Mouse (Mus musculus) CH12.LX (cell line): ENCODE measurements around the gene Rtkn2. TPM values are rescaled to one million over a fixed set of nuclear protein-coding genes. Genes with fewer than 3 reads are reported as not detected.
A peak's percentile ranks its signal among the peaks of the same experiment; 100 is the strongest.

Experiments
- DNase-seq: peaks from one replicate; pipeline ENCODE4 v3.0.0-alpha.2; 2013; ENCODE audit errors: extremely low read depth
- H3K27ac ChIP-seq: 2 replicates; pipeline ENCODE4 v1.5.1; 2012; ENCODE audit warnings: low read depth, mild to moderate bottlenecking, control low read depth, moderate library complexity; ENCODE audit not compliant: insufficient read depth
- H3K27me3 ChIP-seq: replicated peaks from 2 replicates; pipeline ENCODE3; 2012; ENCODE audit warnings: inconsistent platforms
- H3K36me3 ChIP-seq, 2 experiments: replicated peaks in 1 of 2; 2 replicates each; pipeline versions ENCODE3 to v1.6.1; 2012; ENCODE audit warnings: inconsistent platforms in 1 of 2, low read length in 1 of 2, mild to moderate bottlenecking in 1 of 2, mixed read lengths in 1 of 2, moderate library complexity in 1 of 2; ENCODE audit not compliant: control insufficient read depth in 1 of 2, insufficient read depth in 1 of 2
- H3K4me1 ChIP-seq, 2 experiments: 2 replicates each; pipeline ENCODE4 v1.6.1; 2012; ENCODE audit warnings: inconsistent platforms in 1 of 2, moderate library complexity in 1 of 2; ENCODE audit not compliant: insufficient read depth in 2 of 2, control insufficient read depth in 1 of 2
- H3K4me2 ChIP-seq: 2 replicates; pipeline ENCODE4 v1.6.1; 2012; ENCODE audit warnings: low read depth, mild to moderate bottlenecking, control low read depth; ENCODE audit not compliant: poor library complexity, insufficient read depth, severe bottlenecking
- H3K4me3 ChIP-seq, 3 experiments: fragments of 150-350 bp in 1 of 3; sonication (generic) in 1 of 3; replicated peaks in 1 of 3; 2 replicates each; pipeline versions ENCODE3 to v1.5.1; 2011 to 2012; ENCODE audit warnings: low read depth in 2 of 3, low read length in 2 of 3, mild to moderate bottlenecking in 2 of 3, moderate library complexity in 2 of 3, control low read depth in 1 of 3, improper control_type of control experiment in 1 of 3, inconsistent platforms in 1 of 3, mixed read lengths in 1 of 3; ENCODE audit not compliant: poor library complexity in 1 of 3
- H3K79me2 ChIP-seq: replicated peaks from 2 replicates; pipeline ENCODE4 v1.6.1; 2012; ENCODE audit warnings: mild to moderate bottlenecking, moderate library complexity; ENCODE audit not compliant: control insufficient read depth, poor library complexity, insufficient read depth, severe bottlenecking; ENCODE audit errors: extremely low read depth
- H3K9ac ChIP-seq: 2 replicates; pipeline ENCODE4 v1.6.1; 2012; ENCODE audit warnings: low read depth, mild to moderate bottlenecking, control low read depth, moderate library complexity; ENCODE audit not compliant: insufficient read depth
- H3K9me3 ChIP-seq: replicated peaks from 2 replicates; pipeline ENCODE3; 2012; ENCODE audit warnings: low read length, inconsistent platforms, mixed read lengths
- BHLHE40 ChIP-seq: IDR thresholded peaks from 2 replicates; pipeline ENCODE4 v1.6.1; 2011; ENCODE audit warnings: mild to moderate bottlenecking, low read depth, low read length, improper control_type of control experiment
- CHD1 ChIP-seq: IDR thresholded peaks from 2 replicates; pipeline ENCODE4 v1.6.1; 2012; ENCODE audit warnings: low read depth, low read length, improper control_type of control experiment, inconsistent platforms
- CHD2 ChIP-seq: IDR thresholded peaks from 2 replicates; pipeline ENCODE4 v1.6.1; 2011; ENCODE audit warnings: low read length, improper control_type of control experiment
- CTCF ChIP-seq, 2 experiments: IDR thresholded peaks in 1 of 2; conservative IDR thresholded peaks in 1 of 2; 2 replicates each; pipeline ENCODE4 v1.5.1; 2011 to 2012; ENCODE audit warnings: low read depth in 2 of 2, low read length in 2 of 2, improper control_type of control experiment in 1 of 2, inconsistent platforms in 1 of 2, mild to moderate bottlenecking in 1 of 2, moderate library complexity in 1 of 2
- E2F4 ChIP-seq: IDR thresholded peaks from 2 replicates; pipeline ENCODE4 v1.6.1; 2011; ENCODE audit warnings: low read depth, low read length, improper control_type of control experiment; ENCODE audit not compliant: insufficient replicate concordance
- ELF1 ChIP-seq: IDR thresholded peaks from 2 replicates; pipeline ENCODE4 v1.6.1; 2014; ENCODE audit warnings: low read depth, mild to moderate bottlenecking, inconsistent platforms, low read length, improper control_type of control experiment
- ETS1 ChIP-seq: conservative IDR thresholded peaks from 2 replicates; pipeline ENCODE4 v1.6.1; 2012; ENCODE audit warnings: low read depth, mild to moderate bottlenecking, inconsistent platforms, low read length, improper control_type of control experiment, moderate library complexity
- GABPA ChIP-seq: IDR thresholded peaks from 2 replicates; pipeline ENCODE4 v1.6.1; 2012; ENCODE audit warnings: low read depth, low read length, improper control_type of control experiment, inconsistent platforms; ENCODE audit not compliant: insufficient replicate concordance
- HCFC1 ChIP-seq: IDR thresholded peaks from 2 replicates; pipeline ENCODE4 v1.6.1; 2012; ENCODE audit warnings: low read depth, mild to moderate bottlenecking, inconsistent platforms, low read length, improper control_type of control experiment
- IRF4 ChIP-seq: IDR thresholded peaks from 2 replicates; pipeline ENCODE4 v1.6.1; 2014; ENCODE audit warnings: low read depth, mild to moderate bottlenecking, inconsistent platforms, low read length, improper control_type of control experiment
- JUN ChIP-seq: IDR thresholded peaks from 2 replicates; pipeline ENCODE4 v1.6.1; 2011; ENCODE audit warnings: low read depth, mild to moderate bottlenecking, low read length, improper control_type of control experiment, moderate library complexity; ENCODE audit not compliant: insufficient read depth
- JUND ChIP-seq: conservative IDR thresholded peaks from 2 replicates; pipeline ENCODE4 v1.6.1; 2011; ENCODE audit warnings: low read depth, low read length, improper control_type of control experiment
- MAFK ChIP-seq: IDR thresholded peaks from 2 replicates; pipeline ENCODE4 v1.6.1; 2011; ENCODE audit warnings: low read length, improper control_type of control experiment; ENCODE audit not compliant: insufficient replicate concordance
- MAX ChIP-seq: IDR thresholded peaks from 2 replicates; pipeline ENCODE4 v1.6.1; 2011; ENCODE audit warnings: low read length, improper control_type of control experiment
- MAZ ChIP-seq: IDR thresholded peaks from 2 replicates; pipeline ENCODE4 v1.6.1; 2012; ENCODE audit warnings: low read depth, mild to moderate bottlenecking, inconsistent platforms, low read length, improper control_type of control experiment, moderate library complexity
- MYC ChIP-seq: IDR thresholded peaks from 2 replicates; pipeline ENCODE4 v1.6.1; 2011; ENCODE audit warnings: low read depth, mild to moderate bottlenecking, improper control_type of control experiment, low read length
- NELFE ChIP-seq: IDR thresholded peaks from 2 replicates; pipeline ENCODE4 v1.6.1; 2011; ENCODE audit warnings: low read depth, low read length, improper control_type of control experiment
- NRF1 ChIP-seq: IDR thresholded peaks from 2 replicates; pipeline ENCODE4 v1.6.1; 2014; ENCODE audit warnings: low read depth, mild to moderate bottlenecking, inconsistent platforms, low read length, improper control_type of control experiment, moderate library complexity
- PAX5 ChIP-seq: IDR thresholded peaks from 2 replicates; pipeline ENCODE4 v1.6.1; 2012; ENCODE audit warnings: low read length, inconsistent platforms, mixed read lengths
- POLR2A ChIP-seq: IDR thresholded peaks from 2 replicates; pipeline ENCODE4 v1.6.1; 2011; ENCODE audit warnings: low read depth, mild to moderate bottlenecking, improper control_type of control experiment, low read length
- RAD21 ChIP-seq: IDR thresholded peaks from 2 replicates; pipeline ENCODE4 v1.6.1; 2011; ENCODE audit warnings: low read depth, mild to moderate bottlenecking, low read length, improper control_type of control experiment, moderate library complexity
- RCOR1 ChIP-seq: conservative IDR thresholded peaks from 2 replicates; pipeline ENCODE4 v1.6.1; 2012; ENCODE audit warnings: low read depth, mild to moderate bottlenecking, inconsistent platforms, low read length, improper control_type of control experiment
- SIN3A ChIP-seq: IDR thresholded peaks from 2 replicates; pipeline ENCODE4 v1.6.1; 2012; ENCODE audit warnings: low read length, improper control_type of control experiment, inconsistent platforms
- TBP ChIP-seq: conservative IDR thresholded peaks from 2 replicates; pipeline ENCODE4 v1.6.1; 2011; ENCODE audit warnings: low read depth, low read length, improper control_type of control experiment
- TCF12 ChIP-seq: IDR thresholded peaks from 2 replicates; pipeline ENCODE4 v1.6.1; 2014; ENCODE audit warnings: low read depth, mild to moderate bottlenecking, inconsistent platforms, low read length, improper control_type of control experiment
- USF1 ChIP-seq: IDR thresholded peaks from 2 replicates; pipeline ENCODE4 v1.6.1; 2014; ENCODE audit warnings: low read depth, mild to moderate bottlenecking, inconsistent platforms, low read length, improper control_type of control experiment
- USF2 ChIP-seq: conservative IDR thresholded peaks from 2 replicates; pipeline ENCODE4 v1.6.1; 2011; ENCODE audit warnings: low read depth, low read length, improper control_type of control experiment
- ZC3H11A ChIP-seq: IDR thresholded peaks from 2 replicates; pipeline ENCODE4 v1.6.1; 2012; ENCODE audit warnings: low read depth, mild to moderate bottlenecking, inconsistent platforms, low read length, improper control_type of control experiment
- ZKSCAN1 ChIP-seq: IDR thresholded peaks from 2 replicates; pipeline ENCODE4 v1.6.1; 2012; ENCODE audit warnings: low read depth, inconsistent platforms, low read length, improper control_type of control experiment, borderline replicate concordance
- ZMIZ1 ChIP-seq: IDR thresholded peaks from 2 replicates; pipeline ENCODE4 v1.6.1; 2012; ENCODE audit warnings: low read depth, mild to moderate bottlenecking, inconsistent platforms, low read length, improper control_type of control experiment
- ZNF384 ChIP-seq: IDR thresholded peaks from 2 replicates; pipeline ENCODE4 v1.6.1; 2012; ENCODE audit warnings: low read depth, low read length, improper control_type of control experiment, inconsistent platforms
- dilution Hi-C: fragments of 300-500 bp; cut with MboI; formaldehyde crosslinking; loops from 2 replicates; pipeline ENCODE4 v1.14.3; 2020; ENCODE audit warnings: low sequenced_read_pairs; ENCODE audit not compliant: extremely low pct_unique_long_range_greater_than_20kb, extremely low pct_ligation_motif_present
- in situ Hi-C: fragments of 300-500 bp; cut with MboI; formaldehyde crosslinking; loops from 3 replicates; pipeline ENCODE4 v1.14.3; 2019; ENCODE audit warnings: low sequenced_read_pairs, low pct_ligation_motif_present, low pct_unique_long_range_greater_than_20kb, mixed read lengths
- polyA plus RNA-seq: library from polyadenylated mRNA; unstranded; fragments of >175 nt; gene quantifications from 2 replicates; pipeline ENCODE4 v1.2.1, GENCODE M21; 2012; ENCODE audit warnings: low read depth; ENCODE audit not compliant: insufficient read length
- total RNA-seq, 2 experiments: library from RNA; depleted of rRNA; stranded (reverse); fragments of 300-350 nt in 1 of 2; fragments of >200 nt in 1 of 2; gene quantifications; 2 replicates each; pipeline ENCODE4 v1.2.3; 2012 to 2014

Rtkn2 gene
- total and polyA plus RNA-seq, 3 experiments, result 0.59 to 0.93 (median 0.59) TPM

- no peak overlapping the region for H3K4me3 ChIP-seq
- no peak overlapping the region for H3K9ac ChIP-seq
- H3K36me3 ChIP-seq, result no peaks in the 10 kb centered on the region
- no peaks in the 10 kb centered on the region for H3K79me2 ChIP-seq
- dilution Hi-C loops (no loop called here), in situ Hi-C loops (no loop called here)
- no peaks in the 10 kb centered on the region for H3K27me3 ChIP-seq
- no peak overlapping the region for H3K4me2 ChIP-seq
- no peak for DNase-seq
- no peaks in the 10 kb centered on the region for H3K9me3 ChIP-seq
- TF ChIP-seq CHD1 (no peak), TBP (no peak), RCOR1 (no peak), E2F4 (no peak), BHLHE40 (no peak), MAFK (no peak), IRF4 (no peak), ETS1 (no peak), ELF1 (no peak), ZKSCAN1 (no peak), JUND (no peak), MYC (no peak), ZNF384 (no peak), ZC3H11A (no peak)
- peaks cover 16 to 25% of the 10 kb centered on the region in 2 experiments for H3K4me1 ChIP-seq
- no peak overlapping the region for H3K27ac ChIP-seq
These were observed 49.1 kb downstream of the Rtkn2 start for GRCm38 (mm10) chr10:68028327-68029080.

GRCm38 (mm10) chr10:68029081-68029626, 49.8 kb downstream of the Rtkn2 start:
- Histone ChIP-seq H3K4me3 (no peak overlapping the region), H3K79me2 (no peaks in the 10 kb centered on the region), H3K4me1 (peaks cover 11 to 20% of the 10 kb centered on the region in 2 experiments), H3K4me2 (no peak overlapping the region), H3K27me3 (no peaks in the 10 kb centered on the region), H3K9ac (no peak overlapping the region), H3K27ac (no peak overlapping the region), H3K9me3 (no peaks in the 10 kb centered on the region), H3K36me3 (no peaks in the 10 kb centered on the region)
- in situ Hi-C loops (no loop called here), dilution Hi-C loops (no loop called here)
- DNase-seq, result peak; percentile 85
- TF ChIP-seq ZMIZ1, result no peak
- TF ChIP-seq CHD2, result no peak
- peak; percentile 28; the same call in 1 of the 2 replicates for TF ChIP-seq TCF12
- TF ChIP-seq ZKSCAN1, result no peak
- TF ChIP-seq USF1, result no peak
- no peak for TF ChIP-seq PAX5
- TF ChIP-seq POLR2A, result no peak
- no peak for TF ChIP-seq HCFC1
- TF ChIP-seq RAD21, result no peak
- peak; percentile 76 for TF ChIP-seq IRF4
- TF ChIP-seq E2F4, result no peak
- TF ChIP-seq NRF1, result no peak
- no peak for TF ChIP-seq SIN3A
- TF ChIP-seq ZNF384, result no peak
- no peak for TF ChIP-seq GABPA
- no peak for TF ChIP-seq MAFK
- no peak for TF ChIP-seq NELFE
- TF ChIP-seq MAX, result no peak
- TF ChIP-seq MAZ, result 0 out of 2 replicates have a peak, but pooled peaks have one; percentile 17
- no peak for TF ChIP-seq CTCF (conservative IDR thresholded peaks at IDR 0.05 in 1 of 2, IDR thresholded peaks at IDR 0.05 in 1 of 2; ENCODE audit: low read depth in 2 of 2, low read length in 2 of 2)
- no peak for TF ChIP-seq USF2
- peak; percentile 57; the same call in 1 of the 2 replicates for TF ChIP-seq JUN
- no peak for TF ChIP-seq TBP
